Mouse (Mus musculus): Measurements from ENCODE around the gene Caprin1. TPM values are rescaled to one million over a fixed set of nuclear protein-coding genes. Genes with fewer than 3 reads are reported as not detected.

Gene Caprin1
- polyA plus RNA-seq, 1 experiment = 81.6 TPM

- H3K4me1 ChIP-seq (ENCODE audit: control insufficient read depth, insufficient read depth, low read length) = peaks cover 4% of the 10 kb centered on the region
- no peak overlapping the region for H3K4me3 ChIP-seq (replicated peaks; ENCODE audit: extremely low read depth, low read depth, low read length)
- TF ChIP-seq CTCF (IDR thresholded peaks at IDR 0.05; ENCODE audit: insufficient read depth, low read length) (no peak), POLR2A (IDR thresholded peaks at IDR 0.05; ENCODE audit: borderline replicate concordance, extremely low read depth, low read depth, low read length) (no peak)
- no peak for DNase-seq
- 29% methylated on average over 4 of the region's 4 CpGs for WGBS
These were observed 35.5 kb downstream of the Caprin1 start for GRCm38 (mm10) chr2:103761993-103762392.

DNA sequence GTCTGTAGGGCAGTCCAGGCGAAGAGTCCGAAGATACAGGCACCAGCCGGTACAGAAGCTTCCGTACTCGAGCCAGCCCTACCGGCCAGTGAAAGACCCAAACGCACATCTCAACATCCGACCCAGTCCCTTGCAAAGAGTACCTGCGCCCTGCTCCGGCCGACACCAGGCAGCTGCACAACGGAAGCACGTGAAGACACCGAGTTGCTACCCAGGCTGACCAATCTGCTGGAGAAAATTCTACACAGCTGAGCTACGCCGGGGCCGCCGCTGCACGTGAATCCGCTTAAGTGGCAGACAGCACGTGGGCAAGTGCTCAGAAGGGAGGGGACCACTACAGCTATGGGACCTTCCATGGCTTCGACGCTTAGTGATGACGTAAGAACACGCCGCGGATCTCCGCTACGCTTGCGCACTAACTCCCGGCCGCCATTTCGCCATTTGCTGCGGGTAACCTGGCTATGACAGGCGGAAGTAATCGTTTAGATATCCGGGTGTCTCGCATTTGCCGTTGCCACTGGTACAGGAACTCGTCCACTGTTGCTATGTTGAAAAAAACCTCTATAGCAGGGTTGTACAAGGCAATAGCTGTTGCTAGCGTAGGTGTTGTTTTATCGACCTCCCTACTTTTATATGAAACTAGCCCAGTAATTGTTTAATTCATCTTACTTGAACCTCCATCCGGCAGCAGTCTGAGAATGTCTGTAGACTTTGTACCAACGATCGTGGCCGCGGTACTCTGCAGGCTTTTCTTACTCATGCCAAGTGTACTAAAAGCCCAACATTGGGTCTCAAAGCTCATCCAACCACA is 36.3 kb downstream of the Caprin1 start, which contains the start of gene Nat10:
Nat10 (minus strand) TSS at position 365 of the 811 bp plus-strand sequence.
- DNase-seq = peak; percentile 98
- Histone ChIP-seq H3K4me3 (replicated peaks; ENCODE audit: extremely low read depth, low read depth, low read length) (peak within 1 kb of the TSS; percentile 78), H3K4me1 (ENCODE audit: control insufficient read depth, insufficient read depth, low read length) (peaks cover 4% of the 10 kb centered on the region)
- WGBS = under 1% methylated on average over 47 of the region's 47 CpGs
- TF ChIP-seq POLR2A (IDR thresholded peaks at IDR 0.05; ENCODE audit: borderline replicate concordance, extremely low read depth, low read depth, low read length) (peak; percentile 58; the same call in 1 of the 2 replicates), CTCF (IDR thresholded peaks at IDR 0.05; ENCODE audit: insufficient read depth, low read length) (no peak)

GRCm38 (mm10) chr2:103760421-103760820 is 37.0 kb downstream of the Caprin1 start:
- DNase-seq = no peak
- peak overlapping the region; percentile 78 for H3K4me3 ChIP-seq (replicated peaks; ENCODE audit: extremely low read depth, low read depth, low read length)
- peaks cover 4% of the 10 kb centered on the region for H3K4me1 ChIP-seq (ENCODE audit: control insufficient read depth, insufficient read depth, low read length)
- TF ChIP-seq POLR2A (IDR thresholded peaks at IDR 0.05; ENCODE audit: borderline replicate concordance, extremely low read depth, low read depth, low read length) (no peak), CTCF (IDR thresholded peaks at IDR 0.05; ENCODE audit: insufficient read depth, low read length) (no peak)
- under 1% methylated on average over 12 of the region's 12 CpGs for WGBS

GRCm38 (mm10) chr2:103755458-103756085 is 41.9 kb downstream of the Caprin1 start:
- TF ChIP-seq CTCF (IDR thresholded peaks at IDR 0.05; ENCODE audit: insufficient read depth, low read length) (no peak), POLR2A (IDR thresholded peaks at IDR 0.05; ENCODE audit: borderline replicate concordance, extremely low read depth, low read depth, low read length) (no peak)
- DNase-seq = no peak
- WGBS = 86% methylated on average over 9 of the region's 9 CpGs
- H3K4me1 ChIP-seq (ENCODE audit: control insufficient read depth, insufficient read depth, low read length) = peaks cover 4% of the 10 kb centered on the region
- H3K4me3 ChIP-seq (replicated peaks; ENCODE audit: extremely low read depth, low read depth, low read length) = no peak overlapping the region

GRCm38 (mm10) chr2:103754614-103755013 is 42.8 kb downstream of the Caprin1 start:
- TF ChIP-seq POLR2A (IDR thresholded peaks at IDR 0.05; ENCODE audit: borderline replicate concordance, extremely low read depth, low read depth, low read length) (no peak), CTCF (IDR thresholded peaks at IDR 0.05; ENCODE audit: insufficient read depth, low read length) (no peak)
- Histone ChIP-seq H3K4me1 (ENCODE audit: control insufficient read depth, insufficient read depth, low read length) (no peaks in the 10 kb centered on the region), H3K4me3 (replicated peaks; ENCODE audit: extremely low read depth, low read depth, low read length) (no peak overlapping the region)
- WGBS = 71% methylated on average over 3 of the region's 3 CpGs
- no peak for DNase-seq

DNA sequence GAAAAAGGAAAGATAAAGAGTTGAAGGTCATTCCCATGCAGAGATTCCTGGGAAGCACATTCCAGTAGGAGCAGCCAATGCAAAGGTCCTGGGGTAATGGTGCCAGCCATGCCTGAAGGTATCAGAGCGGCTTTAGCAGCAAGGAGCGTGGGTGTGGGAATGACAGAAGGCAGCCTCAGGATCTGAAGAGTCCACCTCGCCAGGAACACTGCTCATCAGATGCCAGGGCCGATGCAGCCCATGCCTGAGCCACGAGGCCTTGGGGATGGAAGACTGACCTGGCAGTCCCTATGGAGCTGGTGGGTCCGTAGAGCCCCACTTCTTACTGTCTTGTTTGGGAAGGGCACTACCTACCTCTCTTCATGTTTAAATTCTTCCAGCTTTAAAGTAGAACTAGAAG is 45.7 kb downstream of the Caprin1 start:
- no peak for TF ChIP-seq CTCF (IDR thresholded peaks at IDR 0.05; ENCODE audit: insufficient read depth, low read length)
- no peak for TF ChIP-seq POLR2A (IDR thresholded peaks at IDR 0.05; ENCODE audit: borderline replicate concordance, extremely low read depth, low read depth, low read length)
- 96% methylated on average over 6 of the region's 6 CpGs for WGBS
- Histone ChIP-seq H3K4me1 (ENCODE audit: control insufficient read depth, insufficient read depth, low read length) (no peaks in the 10 kb centered on the region), H3K4me3 (replicated peaks; ENCODE audit: extremely low read depth, low read depth, low read length) (no peak overlapping the region)
- DNase-seq = no peak

DNA sequence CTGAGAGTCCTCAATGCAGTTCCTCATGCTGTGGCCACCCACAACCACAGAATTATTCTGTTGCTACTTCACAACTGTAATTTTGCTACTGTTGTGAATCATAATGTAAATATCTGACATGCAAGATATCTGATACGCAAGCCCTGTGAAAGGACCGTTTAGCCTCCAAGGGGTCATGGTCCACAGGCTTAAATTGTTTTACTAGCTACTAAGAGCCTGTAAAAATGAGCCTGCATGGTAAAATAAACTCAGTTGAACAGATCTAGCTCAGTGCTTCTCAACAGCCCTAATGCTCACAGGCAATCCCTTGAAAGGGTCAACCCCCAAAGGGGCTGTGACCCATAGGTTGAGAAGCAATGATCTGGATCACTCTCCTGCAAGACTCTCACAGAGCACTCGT is 48.4 kb downstream of the Caprin1 start:
- DNase-seq = no peak
- H3K4me3 ChIP-seq (replicated peaks; ENCODE audit: extremely low read depth, low read depth, low read length) = no peak overlapping the region
- 91% methylated on average over 3 of the region's 3 CpGs for whole genome bisulfite sequencing
- H3K4me1 ChIP-seq (ENCODE audit: control insufficient read depth, insufficient read depth, low read length) = no peaks in the 10 kb centered on the region
- TF ChIP-seq POLR2A (IDR thresholded peaks at IDR 0.05; ENCODE audit: borderline replicate concordance, extremely low read depth, low read depth, low read length) (no peak), CTCF (IDR thresholded peaks at IDR 0.05; ENCODE audit: insufficient read depth, low read length) (no peak)

DNA sequence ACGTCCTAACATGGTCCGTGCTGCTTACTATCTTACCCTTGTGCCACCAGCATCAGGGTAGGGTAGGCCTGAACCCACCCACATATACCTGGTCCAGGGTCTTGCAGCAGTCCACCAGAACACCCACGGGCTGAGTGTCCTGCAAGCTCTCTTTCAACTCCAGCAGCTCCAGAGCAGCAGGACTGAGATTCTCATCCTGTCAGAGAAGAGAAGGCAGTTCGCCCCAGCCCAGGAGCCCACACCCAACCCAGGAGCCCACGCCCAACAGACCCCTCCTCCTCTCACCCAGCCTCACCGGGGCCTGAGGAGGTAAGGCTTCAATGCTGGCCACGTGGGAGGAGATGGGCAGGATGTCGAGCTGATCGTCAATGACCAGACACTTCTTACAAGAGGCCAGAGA is 49.6 kb downstream of the Caprin1 start:
- H3K4me1 ChIP-seq (ENCODE audit: control insufficient read depth, insufficient read depth, low read length) = no peaks in the 10 kb centered on the region
- no peak for DNase-seq
- TF ChIP-seq CTCF (IDR thresholded peaks at IDR 0.05; ENCODE audit: insufficient read depth, low read length) (no peak), POLR2A (IDR thresholded peaks at IDR 0.05; ENCODE audit: borderline replicate concordance, extremely low read depth, low read depth, low read length) (no peak)
- 92% methylated on average over 9 of the region's 9 CpGs for whole genome bisulfite sequencing
- H3K4me3 ChIP-seq (replicated peaks; ENCODE audit: extremely low read depth, low read depth, low read length) = no peak overlapping the region

GRCm38 (mm10) chr2:103746761-103747160 is 50.7 kb downstream of the Caprin1 start:
- Histone ChIP-seq H3K4me3 (replicated peaks; ENCODE audit: extremely low read depth, low read depth, low read length) (no peak overlapping the region), H3K4me1 (ENCODE audit: control insufficient read depth, insufficient read depth, low read length) (no peaks in the 10 kb centered on the region)
- 85% methylated on average over 2 of the region's 2 CpGs for WGBS
- DNase-seq = no peak
- no peak for TF ChIP-seq CTCF (IDR thresholded peaks at IDR 0.05; ENCODE audit: insufficient read depth, low read length)
- TF ChIP-seq POLR2A (IDR thresholded peaks at IDR 0.05; ENCODE audit: borderline replicate concordance, extremely low read depth, low read depth, low read length) = no peak

Data from lung, adult 2 months (tissue).